Mouse (Mus musculus) liver, embryonic 14.5 days (tissue): ENCODE measurements at regions not wholly inside any gene's neighbourhood (a gene's known extent, or its start where the extent isn't known, plus 50 kb on each side); places are given as distances from the start of the nearest gene placed in this dataset.

Experiments
- CTCF ChIP-seq: IDR thresholded peaks from 2 replicates; pipeline ENCODE4 v1.5.1; 2016; ENCODE audit warnings: antibody characterized with exemption, low read depth, control low read depth
- EP300 ChIP-seq: IDR thresholded peaks from 2 replicates; pipeline ENCODE4 v1.6.1; 2016; ENCODE audit warnings: antibody characterized with exemption, low read depth

GRCm38 (mm10) chr14:60576281-60576680, 57.5 kb upstream of the Spata13 start:
- TF ChIP-seq EP300 (no peak), CTCF (no peak)
